Comparison of ENCODE assay signal across 8 mouse cellular contexts in the genomic region with DNA sequence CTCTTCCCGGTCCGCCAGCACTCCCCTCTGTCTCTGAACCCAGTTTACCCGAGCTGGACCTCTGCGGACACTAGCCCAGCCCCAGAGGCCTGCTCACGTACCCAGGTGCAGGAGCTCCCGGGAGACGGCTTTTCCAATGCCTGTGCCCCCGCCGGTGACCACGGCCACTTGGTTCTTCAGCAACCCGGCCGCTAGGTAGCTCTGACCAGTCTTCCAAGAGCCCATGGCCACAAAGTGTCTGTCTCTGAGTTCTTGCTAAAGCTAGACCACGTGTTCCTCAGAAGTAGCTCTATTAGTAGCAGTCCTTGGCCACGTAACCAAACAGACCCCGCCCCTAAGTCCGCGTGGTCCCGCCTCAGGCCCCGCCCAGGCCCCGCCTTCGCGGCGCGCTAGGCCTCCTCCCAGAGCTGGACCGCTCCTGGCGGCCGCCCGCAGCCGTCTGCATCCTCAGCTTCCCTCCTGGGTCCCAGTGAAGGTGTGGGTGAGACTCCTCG. TPM values are rescaled to one million over a fixed set of nuclear protein-coding genes. Genes with fewer than 3 reads are reported as not detected.
DNase-seq lines count a peak whose midpoint lies in the region; ATAC-seq and TF ChIP-seq lines count a peak whose summit lies in the region.

A gene (minus strand): TSS at position 323 of the 494 bp plus-strand sequence.
A gene (plus strand): TSS at position 378 of the 494 bp plus-strand sequence.

- TF ChIP-seq CTCF in heart, postnatal 0 days (IDR thresholded peaks at IDR 0.05; ENCODE audit: low read depth) = peak; percentile 30; the same call in 1 of the 2 replicates
- no peak for TF ChIP-seq CTCF in testis, adult 2 months (IDR thresholded peaks at IDR 0.05; ENCODE audit: control insufficient read depth, insufficient read depth, insufficient replicate concordance, low read depth, low read length)

- H3K36me3 ChIP-seq in forebrain, embryonic 11.5 days (ENCODE audit: control insufficient read depth, insufficient read depth, low read length) = no peaks in the 10 kb centered on the region
- H3K36me3 ChIP-seq in heart, postnatal 0 days (replicated peaks; ENCODE audit: control insufficient read depth, insufficient read depth, low read length) = no peaks in the 10 kb centered on the region
- no peaks in the 10 kb centered on the region for H3K36me3 ChIP-seq in liver, embryonic 16.5 days (ENCODE audit: control insufficient read depth, insufficient read depth)
- peaks cover 3% of the 10 kb centered on the region for H3K36me3 ChIP-seq in neural tube, embryonic 13.5 days
- no peaks in the 10 kb centered on the region for H3K36me3 ChIP-seq in testis, adult 2 months (ENCODE audit: control insufficient read depth, insufficient read depth, low read length)

- TF ChIP-seq EP300 in heart, postnatal 0 days (IDR thresholded peaks at IDR 0.05; ENCODE audit: low read depth) = no peak

- H3K27me3 ChIP-seq in forebrain, embryonic 11.5 days (ENCODE audit: control insufficient read depth, insufficient read depth, low read length) = no peaks in the 10 kb centered on the region
- no peaks in the 10 kb centered on the region for H3K27me3 ChIP-seq in heart, postnatal 0 days (ENCODE audit: control insufficient read depth, insufficient read depth, low read length)
- H3K27me3 ChIP-seq in liver, embryonic 16.5 days (ENCODE audit: control insufficient read depth, insufficient read depth, low read depth, low read length) = peaks cover 5% of the 10 kb centered on the region
- no peaks in the 10 kb centered on the region for H3K27me3 ChIP-seq in neural tube, embryonic 13.5 days
- no peaks in the 10 kb centered on the region for H3K27me3 ChIP-seq in testis, adult 2 months (ENCODE audit: control insufficient read depth, insufficient read depth, low read length)

- WGBS in forebrain, embryonic 11.5 days = under 1% methylated on average over 30 of the region's 30 CpGs
- WGBS in heart, postnatal 0 days = under 1% methylated on average over 30 of the region's 30 CpGs
- WGBS in liver, embryonic 16.5 days (ENCODE audit: insufficient replicate concordance) = under 1% methylated on average over 30 of the region's 30 CpGs
- WGBS in neural tube, embryonic 13.5 days = under 1% methylated on average over 30 of the region's 30 CpGs

- H3K4me1 ChIP-seq in forebrain, embryonic 11.5 days (replicated peaks; ENCODE audit: control insufficient read depth, insufficient read depth, low read length) = peaks cover 4% of the 10 kb centered on the region; the same call in 1 of the 2 replicates
- no peaks in the 10 kb centered on the region for H3K4me1 ChIP-seq in heart, postnatal 0 days (ENCODE audit: control insufficient read depth, insufficient read depth)
- peaks cover 5% of the 10 kb centered on the region for H3K4me1 ChIP-seq in liver, embryonic 16.5 days (ENCODE audit: control insufficient read depth, low read depth, low read length)
- H3K4me1 ChIP-seq in neural tube, embryonic 13.5 days (replicated peaks) = peaks cover 39% of the 10 kb centered on the region
- peaks cover 8% of the 10 kb centered on the region; the same call in 1 of the 2 replicates for H3K4me1 ChIP-seq in testis, adult 2 months (ENCODE audit: control insufficient read depth, insufficient read depth, low read length)

- H3K4me3 ChIP-seq in forebrain, embryonic 11.5 days (ENCODE audit: low read depth, low read length) = peak within 1 kb of the TSS; percentile 50
- H3K4me3 ChIP-seq in heart, postnatal 0 days (ENCODE audit: low read depth, low read length) = peak within 1 kb of the TSS; percentile 63
- H3K4me3 ChIP-seq in liver, embryonic 16.5 days (ENCODE audit: low read depth, low read length) = peak within 1 kb of the TSS; percentile 62
- peak within 1 kb of the TSS; percentile 51 for H3K4me3 ChIP-seq in neural tube, embryonic 13.5 days
- H3K4me3 ChIP-seq in testis, adult 2 months (ENCODE audit: control insufficient read depth, low read depth, low read length) = peak within 1 kb of the TSS; percentile 93

- H3K9me3 ChIP-seq in forebrain, embryonic 11.5 days (ENCODE audit: control insufficient read depth, low read length) = no peaks in the 10 kb centered on the region
- no peaks in the 10 kb centered on the region for H3K9me3 ChIP-seq in heart, postnatal 0 days (replicated peaks; ENCODE audit: control insufficient read depth, low read length)
- H3K9me3 ChIP-seq in liver, embryonic 16.5 days (replicated peaks; ENCODE audit: control insufficient read depth, low read length) = no peaks in the 10 kb centered on the region
- no peaks in the 10 kb centered on the region; the same call in 1 of the 2 replicates for H3K9me3 ChIP-seq in neural tube, embryonic 13.5 days

- ATAC-seq in forebrain, embryonic 11.5 days (replicated peaks; ENCODE audit: low FRiP score) = peak; percentile 99
- peak; percentile 100 for ATAC-seq in heart, postnatal 0 days (ENCODE audit: insufficient read depth, low read depth)
- peak; percentile 95 for ATAC-seq in liver, embryonic 16.5 days (ENCODE audit: low read depth)
- ATAC-seq in neural tube, embryonic 13.5 days (ENCODE audit: low read depth) = peak; percentile 98

- TF ChIP-seq POLR2A in testis, adult 2 months (IDR thresholded peaks at IDR 0.05; ENCODE audit: control insufficient read depth, low read depth, low read length) = no peak

- H3K27ac ChIP-seq in forebrain, embryonic 11.5 days (ENCODE audit: low read depth, low read length) = no peak within 1 kb of the TSS
- peak within 1 kb of the TSS; percentile 58 for H3K27ac ChIP-seq in heart, postnatal 0 days (ENCODE audit: low read depth)
- H3K27ac ChIP-seq in liver, embryonic 16.5 days (ENCODE audit: low read length) = peak within 1 kb of the TSS; percentile 70
- H3K27ac ChIP-seq in neural tube, embryonic 13.5 days (replicated peaks) = peak within 1 kb of the TSS; percentile 93
- peak within 1 kb of the TSS; percentile 49 for H3K27ac ChIP-seq in testis, adult 2 months (ENCODE audit: control insufficient read depth, insufficient read depth, low read depth, low read length)

- peak within 1 kb of the TSS; percentile 72 for H3K9ac ChIP-seq in forebrain, embryonic 11.5 days (ENCODE audit: low read length)
- peak within 1 kb of the TSS; percentile 61 for H3K9ac ChIP-seq in heart, postnatal 0 days (replicated peaks; ENCODE audit: low read depth, low read length)
- H3K9ac ChIP-seq in liver, embryonic 16.5 days (ENCODE audit: low read depth, low read length) = peak within 1 kb of the TSS; percentile 58
- peak within 1 kb of the TSS; percentile 82 for H3K9ac ChIP-seq in neural tube, embryonic 13.5 days

- peak within 1 kb of the TSS; percentile 83 for H3K4me2 ChIP-seq in forebrain, embryonic 11.5 days (ENCODE audit: low read depth, low read length, severe bottlenecking)
- H3K4me2 ChIP-seq in heart, postnatal 0 days (ENCODE audit: low read depth, low read length) = peak within 1 kb of the TSS; percentile 86
- peak within 1 kb of the TSS; percentile 77 for H3K4me2 ChIP-seq in liver, embryonic 16.5 days (ENCODE audit: low read depth, low read length)
- H3K4me2 ChIP-seq in neural tube, embryonic 13.5 days = peak within 1 kb of the TSS; percentile 88

- DNase-seq in CD8-positive naive resting alpha-beta T cell, adult 2 months (ENCODE audit: low read depth in 2 of 2, low spot score in 2 of 2) = peak; percentile 50 to 62
- DNase-seq in c-Kit-positive CD71-negative TER-119-negative erythroid progenitor cells, embryonic 14.5 days (ENCODE audit: low read depth) = peak; percentile 82
- peak; percentile 96 for DNase-seq in forebrain, embryonic 11.5 days (ENCODE audit: low spot score)
- DNase-seq in heart, postnatal 0 days (ENCODE audit: low spot score) = peak; percentile 94
- DNase-seq in kidney, postnatal 4 days = peak; percentile 96

RNA-seq across cellular contexts. Expression of the first gene that starts in this region (rescaled TPM):
- 14.5 and 16.8 TPM in 2 replicates for polyA plus RNA-seq in forebrain, embryonic 11.5 days (2014; fragmentation: Nextera tagmentation; extraction: Ambion mirVana)
- 0.95 and 8.1 TPM in 2 replicates for total RNA-seq in heart, postnatal 0 days (2014; rRNA removed; ENCODE audit: low replicate concordance)
- 31.1 and 31.7 TPM in 2 replicates for polyA plus RNA-seq in heart, postnatal 0 days (2015; fragmentation: Nextera tagmentation; extraction: Ambion mirVana)
- polyA plus RNA-seq in liver, embryonic 16.5 days (2015; fragmentation: Nextera tagmentation; extraction: Ambion mirVana) = 75.9 and 84.2 TPM in 2 replicates
- 8.7 and 9.6 TPM in 2 replicates for polyA plus RNA-seq in neural tube, embryonic 13.5 days (2015; fragmentation: Nextera tagmentation; extraction: Ambion mirVana)
- polyA plus RNA-seq in testis, adult 2 months (2012; rRNA removed) = 1.5 and 1.9 TPM in 2 replicates

RNA-seq across cellular contexts. Expression of the second gene that starts in this region (rescaled TPM):
- polyA plus RNA-seq in forebrain, embryonic 11.5 days (2014; fragmentation: Nextera tagmentation; extraction: Ambion mirVana) = 11.9 and 12.4 TPM in 2 replicates
- not detected in 2 replicates for total RNA-seq in heart, postnatal 0 days (2014; rRNA removed; ENCODE audit: low replicate concordance)
- polyA plus RNA-seq in heart, postnatal 0 days (2015; fragmentation: Nextera tagmentation; extraction: Ambion mirVana) = 0.12 TPM in 1 of 2 replicates, not detected in the other
- polyA plus RNA-seq in liver, embryonic 16.5 days (2015; fragmentation: Nextera tagmentation; extraction: Ambion mirVana) = 0.45 and 0.72 TPM in 2 replicates
- 33.4 and 37.3 TPM in 2 replicates for polyA plus RNA-seq in neural tube, embryonic 13.5 days (2015; fragmentation: Nextera tagmentation; extraction: Ambion mirVana)
- polyA plus RNA-seq in testis, adult 2 months (2012; rRNA removed) = 0.08 and 0.17 TPM in 2 replicates
